Mouse (Mus musculus) heart, embryonic 14.5 days (tissue): ENCODE results near the gene Dmbt1. TPM values are rescaled to one million over a fixed set of nuclear protein-coding genes. Genes with fewer than 3 reads are reported as not detected.

ENCODE experiments used
- ATAC-seq: fragments of 200-750 bp; cut with Nextera tagmentation; 2 replicates; pipeline ENCODE4 v1.8.0; 2017; ENCODE audit warnings: low read depth, moderate TSS enrichment; ENCODE audit not compliant: insufficient number of reproducible peaks, insufficient read depth, low FRiP score
- H3K27ac ChIP-seq, 2 experiments: fragments of 200-500 bp in 1 of 2; fragments of 300-500 bp in 1 of 2; sonication (generic) in 1 of 2; replicated peaks in 1 of 2; 2 replicates each; pipeline ENCODE4 v1.5.1; 2012 to 2014; ENCODE audit warnings: low read depth in 2 of 2, low read length in 2 of 2, control low read depth in 1 of 2, mild to moderate bottlenecking in 1 of 2, mixed read lengths in 1 of 2; ENCODE audit not compliant: control insufficient read depth in 1 of 2, insufficient read depth in 1 of 2
- H3K27me3 ChIP-seq: fragments of 300-500 bp; sonication (generic); 2 replicates; pipeline ENCODE4 v1.6.1; 2014; ENCODE audit warnings: mild to moderate bottlenecking, low read length, control low read depth; ENCODE audit not compliant: control insufficient read depth, insufficient read depth
- H3K36me3 ChIP-seq: fragments of 300-500 bp; sonication (generic); 2 replicates; pipeline ENCODE4 v1.6.1; 2014; ENCODE audit warnings: mild to moderate bottlenecking, control low read depth, low read length, mixed read lengths; ENCODE audit not compliant: control insufficient read depth, insufficient read depth
- H3K4me1 ChIP-seq, 2 experiments: fragments of 200-500 bp in 1 of 2; fragments of 300-500 bp in 1 of 2; sonication (generic) in 1 of 2; 2 replicates each; pipeline ENCODE4 v1.6.1; 2012 to 2014; ENCODE audit warnings: low read length in 2 of 2, control low read depth in 1 of 2, mixed read lengths in 1 of 2; ENCODE audit not compliant: control insufficient read depth in 2 of 2, insufficient read depth in 2 of 2
- H3K4me2 ChIP-seq: fragments of 300-500 bp; sonication (generic); 2 replicates; pipeline ENCODE4 v1.6.1; 2014; ENCODE audit warnings: mild to moderate bottlenecking, low read length
- H3K4me3 ChIP-seq, 2 experiments: fragments of 200-500 bp in 1 of 2; fragments of 300-500 bp in 1 of 2; sonication (generic) in 1 of 2; 2 replicates each; pipeline ENCODE4 v1.5.1; 2012 to 2014; ENCODE audit warnings: low read length in 2 of 2, mild to moderate bottlenecking in 2 of 2, control low read depth in 1 of 2, low read depth in 1 of 2, moderate library complexity in 1 of 2; ENCODE audit not compliant: control insufficient read depth in 1 of 2, insufficient read depth in 1 of 2
- H3K9ac ChIP-seq: fragments of 300-500 bp; sonication (generic); 2 replicates; pipeline ENCODE4 v1.6.1; 2014; ENCODE audit warnings: mild to moderate bottlenecking, low read length
- H3K9me3 ChIP-seq: fragments of 300-500 bp; sonication (generic); 2 replicates; pipeline ENCODE4 v1.6.1; 2016; ENCODE audit warnings: low read length, control low read depth; ENCODE audit not compliant: control insufficient read depth
- WGBS: fragments of 180-500 bp; shearing (Covaris S2); extraction: QIAGEN DNeasy Blood & Tissue Kit; methylation state at CpG from one replicate; pipeline ENCODE4 v1.1.7; 2014; 5-methylcytosine and 5-hydroxymethylcytosine counted together
- polyA plus RNA-seq: library from polyadenylated mRNA; unstranded; fragments of >200 nt; fragmentation: Nextera tagmentation; extraction: Ambion mirVana; gene quantifications from 2 replicates; pipeline ENCODE4 v1.2.1, GENCODE M21; 2014

Gene Dmbt1
- polyA plus RNA-seq, 1 experiment from 2014 or later = not detected

- H3K9ac ChIP-seq = no peak overlapping the region
- peaks cover 3% of the 10 kb centered on the region; the same call in 1 of the 2 replicates for H3K9me3 ChIP-seq
- no peak overlapping the region for H3K4me2 ChIP-seq
- H3K27me3 ChIP-seq = no peaks in the 10 kb centered on the region
- 85% methylated on average over 13 of the region's 13 CpGs for WGBS
- H3K4me1 ChIP-seq = peaks cover 10 to 16% of the 10 kb centered on the region in 2 experiments
- no peaks in the 10 kb centered on the region for H3K36me3 ChIP-seq
- H3K4me3 ChIP-seq = no peak overlapping the region
- no peak for ATAC-seq
- H3K27ac ChIP-seq = no peak overlapping the region
These were observed 40.6 kb upstream of the Dmbt1 start for GRCm38 (mm10) chr7:130991174-130991789.

- Histone ChIP-seq H3K9ac (no peak overlapping the region), H3K4me3 (no peak overlapping the region), H3K27ac (no peak overlapping the region), H3K4me1 (peaks cover 2% of the 10 kb centered on the region in 2 experiments), H3K27me3 (no peaks in the 10 kb centered on the region), H3K9me3 (peaks cover 3% of the 10 kb centered on the region; the same call in 1 of the 2 replicates), H3K36me3 (no peaks in the 10 kb centered on the region), H3K4me2 (no peak overlapping the region)
- no peak for ATAC-seq
- WGBS = 39% methylated on average over 8 of the region's 8 CpGs
These were observed 37.9 kb upstream of the Dmbt1 start for GRCm38 (mm10) chr7:130993907-130994306.

GRCm38 (mm10) chr7:131001976-131002726 is 29.7 kb upstream of the Dmbt1 start:
- no peak overlapping the region for H3K27ac ChIP-seq
- H3K36me3 ChIP-seq = no peaks in the 10 kb centered on the region

GRCm38 (mm10) chr7:131004071-131004470 is 27.8 kb upstream of the Dmbt1 start:
- H3K4me2 ChIP-seq = no peak overlapping the region
- H3K36me3 ChIP-seq = no peaks in the 10 kb centered on the region
- H3K27me3 ChIP-seq = no peaks in the 10 kb centered on the region
- 83% methylated on average over 5 of the region's 5 CpGs for WGBS
- H3K9ac ChIP-seq = no peak overlapping the region
- H3K4me3 ChIP-seq = no peak overlapping the region
- no peaks in the 10 kb centered on the region for H3K4me1 ChIP-seq
- H3K9me3 ChIP-seq = 0 out of 2 replicates have a peak, but pooled peaks cover 8% of the 10 kb centered on the region
- ATAC-seq = no peak
- no peak overlapping the region for H3K27ac ChIP-seq

More at GRCm38 (mm10) chr7:131001976-131002726, 29.7 kb upstream of the Dmbt1 start:
- Histone ChIP-seq H3K9ac (no peak overlapping the region), H3K27me3 (no peaks in the 10 kb centered on the region), H3K9me3 (0 out of 2 replicates have a peak, but pooled peaks cover 8% of the 10 kb centered on the region), H3K4me3 (no peak overlapping the region), H3K4me1 (no peaks in the 10 kb centered on the region), H3K4me2 (no peak overlapping the region)
- ATAC-seq = no peak
- WGBS = 79% methylated on average over 12 of the region's 12 CpGs

GRCm38 (mm10) chr7:131007221-131007620 is 24.6 kb upstream of the Dmbt1 start:
- WGBS = 88% methylated on average over 2 of the region's 2 CpGs
- Histone ChIP-seq H3K4me3 (no peak overlapping the region), H3K27me3 (no peaks in the 10 kb centered on the region), H3K27ac (no peak overlapping the region), H3K36me3 (no peaks in the 10 kb centered on the region), H3K4me2 (no peak overlapping the region), H3K4me1 (no peaks in the 10 kb centered on the region), H3K9me3 (0 out of 2 replicates have a peak, but pooled peaks cover 8% of the 10 kb centered on the region), H3K9ac (no peak overlapping the region)
- no peak for ATAC-seq

GRCm38 (mm10) chr7:131009178-131009577 is 22.7 kb upstream of the Dmbt1 start:
- Histone ChIP-seq H3K4me2 (no peak overlapping the region), H3K9ac (no peak overlapping the region), H3K9me3 (peaks cover 10% of the 10 kb centered on the region; the same call in 1 of the 2 replicates), H3K27me3 (no peaks in the 10 kb centered on the region), H3K36me3 (no peaks in the 10 kb centered on the region), H3K4me1 (no peaks in the 10 kb centered on the region), H3K4me3 (no peak overlapping the region), H3K27ac (no peak overlapping the region)
- WGBS = 62% methylated on average over 5 of the region's 5 CpGs
- no peak for ATAC-seq

GRCm38 (mm10) chr7:131011901-131012300 is 20.0 kb upstream of the Dmbt1 start:
- ATAC-seq = no peak
- no peak overlapping the region for H3K27ac ChIP-seq
- H3K4me2 ChIP-seq = no peak overlapping the region
- no peak overlapping the region for H3K4me3 ChIP-seq
- H3K4me1 ChIP-seq = no peaks in the 10 kb centered on the region
- H3K36me3 ChIP-seq = no peaks in the 10 kb centered on the region
- H3K9ac ChIP-seq = no peak overlapping the region
- peaks cover 5% of the 10 kb centered on the region; the same call in 1 of the 2 replicates for H3K9me3 ChIP-seq
- no peaks in the 10 kb centered on the region for H3K27me3 ChIP-seq
- WGBS = 64% methylated on average over 1 of the region's 1 CpGs
